Mouse (Mus musculus) brain, embryonic 14.5 days (tissue): Measurements from ENCODE around the gene Gas6.

Experiments
- CTCF ChIP-seq: fragments of 200-500 bp; IDR thresholded peaks from 2 replicates; pipeline ENCODE4 v1.5.1; 2012; ENCODE audit warnings: inconsistent platforms, mild to moderate bottlenecking, moderate library complexity, borderline replicate concordance; ENCODE audit not compliant: insufficient read depth, insufficient read length; ENCODE audit errors: extremely low read depth
- POLR2A ChIP-seq: fragments of 200-500 bp; IDR thresholded peaks from 2 replicates; pipeline ENCODE4 v1.6.1; 2012; ENCODE audit warnings: mild to moderate bottlenecking, inconsistent platforms, borderline replicate concordance; ENCODE audit not compliant: poor library complexity, insufficient read depth, insufficient read length, severe bottlenecking; ENCODE audit errors: extremely low read depth

DNA sequence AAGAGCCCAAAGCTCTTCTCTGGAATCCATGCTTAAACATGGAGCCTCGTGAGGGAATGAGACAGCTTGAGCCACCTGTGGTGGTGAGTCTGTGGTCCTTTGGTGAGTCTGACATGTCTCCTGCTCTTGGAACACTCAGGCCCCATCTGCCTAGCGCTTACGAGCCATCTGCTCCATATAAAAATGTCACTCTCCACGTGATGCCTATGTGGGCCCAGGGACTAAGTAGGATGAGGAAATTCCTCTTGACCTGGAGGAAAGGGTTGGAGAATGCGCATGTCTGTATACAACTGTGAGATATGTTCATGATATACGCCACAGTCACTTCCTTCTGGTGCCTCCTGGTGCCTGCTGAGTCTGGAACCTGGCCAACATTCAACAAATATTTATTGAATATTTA lies 18.4 kb upstream of the Gas6 start:
- TF ChIP-seq CTCF (no peak), POLR2A (no peak)
